Mouse (Mus musculus) kidney, postnatal 0 days (tissue): ENCODE data around the gene Tmem206. TPM values are rescaled to one million over a fixed set of nuclear protein-coding genes. Genes with fewer than 3 reads are reported as not detected.

Experiments
- ATAC-seq: fragments of 200-750 bp; cut with Nextera tagmentation; replicated peaks from 2 replicates; pipeline ENCODE4 v1.8.0; 2017; ENCODE audit warnings: low read depth, moderate number of reproducible peaks, moderate TSS enrichment, moderate library complexity; ENCODE audit not compliant: low FRiP score
- DNase-seq: peaks from one replicate; pipeline ENCODE4 v3.0.0-alpha.2; 2016; ENCODE audit warnings: low spot score
- H3K27ac ChIP-seq: fragments of 300-500 bp; sonication (generic); 2 replicates; pipeline ENCODE4 v1.5.1; 2014; ENCODE audit warnings: mild to moderate bottlenecking
- H3K27me3 ChIP-seq: fragments of 300-500 bp; sonication (generic); 2 replicates; pipeline ENCODE4 v1.6.1; 2014; ENCODE audit warnings: low read length, mixed read lengths; ENCODE audit not compliant: insufficient read depth
- H3K36me3 ChIP-seq: fragments of 300-500 bp; sonication (generic); 2 replicates; pipeline ENCODE4 v1.6.1; 2014; ENCODE audit warnings: low read length, mixed read lengths; ENCODE audit not compliant: insufficient read depth
- H3K4me1 ChIP-seq: fragments of 300-500 bp; sonication (generic); replicated peaks from 2 replicates; pipeline ENCODE4 v1.6.1; 2014; ENCODE audit warnings: antibody characterized with exemption, low read length, mixed read lengths; ENCODE audit not compliant: insufficient read depth
- H3K4me2 ChIP-seq: fragments of 300-500 bp; sonication (generic); 2 replicates; pipeline ENCODE4 v1.6.1; 2014; ENCODE audit warnings: mild to moderate bottlenecking, low read length, moderate library complexity, mixed read lengths
- H3K4me3 ChIP-seq: fragments of 300-500 bp; sonication (generic); replicated peaks from 2 replicates; pipeline ENCODE4 v1.5.1; 2014; ENCODE audit warnings: low read depth, low read length
- H3K9ac ChIP-seq: fragments of 300-500 bp; sonication (generic); 2 replicates; pipeline ENCODE4 v1.6.1; 2014; ENCODE audit warnings: low read depth, low read length
- H3K9me3 ChIP-seq: fragments of 300-500 bp; sonication (generic); replicated peaks from 2 replicates; pipeline ENCODE4 v1.6.1; 2016; ENCODE audit warnings: low read length, inconsistent platforms, mixed read lengths
- CTCF ChIP-seq: IDR thresholded peaks from 2 replicates; pipeline ENCODE4 v1.5.1; 2016; ENCODE audit warnings: antibody characterized with exemption, low read depth, mild to moderate bottlenecking, moderate library complexity
- WGBS: fragments of 180-500 bp; shearing (Covaris S2); extraction: QIAGEN DNeasy Blood & Tissue Kit; methylation state at CpG from one replicate; pipeline ENCODE4 v1.1.7; 2014; 5-methylcytosine and 5-hydroxymethylcytosine counted together
- polyA plus RNA-seq: library from polyadenylated mRNA; unstranded; fragments of >200 nt; fragmentation: Nextera tagmentation; extraction: Ambion mirVana; gene quantifications from 2 replicates; pipeline ENCODE4 v1.2.1, GENCODE M21; 2015

The Tmem206 gene
- polyA plus RNA-seq, 1 experiment from 2014 or later: 19.7 TPM

DNA sequence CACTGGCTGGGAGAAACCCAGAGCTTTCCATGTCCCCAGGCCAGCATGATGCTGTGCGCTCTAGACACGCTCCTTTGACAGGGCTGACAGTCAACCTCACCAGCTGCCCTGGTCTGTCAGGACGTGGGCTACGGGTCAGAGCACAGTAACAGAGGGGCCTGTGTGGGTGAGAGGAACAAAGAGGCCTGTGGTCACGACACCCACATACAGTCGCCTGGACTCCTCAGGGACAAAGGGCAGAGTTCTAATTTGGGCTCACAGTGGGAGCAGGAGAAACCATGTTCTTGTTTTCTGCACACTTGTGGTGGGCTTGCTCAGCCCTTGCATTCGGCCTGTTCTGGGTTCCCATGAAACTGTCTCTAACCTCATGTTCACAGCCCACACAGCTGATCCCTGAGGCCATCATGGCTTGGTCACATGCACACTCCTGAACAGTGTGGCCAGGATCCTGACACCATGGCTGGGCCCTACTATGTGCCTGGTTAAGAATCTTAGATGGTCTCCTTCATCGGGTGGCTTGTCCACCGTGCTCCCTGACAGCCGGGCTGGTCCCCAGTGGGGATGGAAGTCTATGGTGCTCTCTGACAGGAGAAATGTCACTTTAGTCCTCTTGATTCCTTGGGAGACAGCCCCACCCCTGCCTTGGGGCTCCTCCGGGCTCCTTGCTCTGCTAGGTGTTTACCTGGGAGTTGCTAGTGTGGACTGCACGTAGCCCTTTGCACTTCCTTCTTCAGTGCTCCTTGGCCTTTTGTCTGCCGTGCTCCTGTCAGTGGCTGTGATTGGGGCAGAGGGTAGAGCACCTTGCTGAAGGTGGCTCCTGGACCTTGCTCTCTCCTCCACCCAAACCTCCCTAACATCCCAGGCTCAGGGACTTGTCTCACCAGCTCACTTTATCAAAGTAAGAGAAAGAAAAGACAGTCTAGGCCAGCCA lies 42.3 kb upstream of the Tmem206 start:
- Histone ChIP-seq H3K9me3 (no peaks in the 10 kb centered on the region), H3K4me3 (no peak overlapping the region), H3K36me3 (no peaks in the 10 kb centered on the region), H3K4me1 (no peaks in the 10 kb centered on the region), H3K9ac (no peak overlapping the region), H3K27ac (no peak overlapping the region), H3K4me2 (no peak overlapping the region), H3K27me3 (no peaks in the 10 kb centered on the region)
- WGBS: 75% methylated on average over 13 of the region's 13 CpGs
- DNase-seq (no peak), ATAC-seq (peak; percentile 38; the same call in 1 of the 2 replicates)
- no peak for TF ChIP-seq CTCF

- H3K36me3 ChIP-seq: no peaks in the 10 kb centered on the region
- H3K4me2 ChIP-seq: no peak overlapping the region
- no peak overlapping the region for H3K27ac ChIP-seq
- WGBS: 90% methylated on average over 8 of the region's 8 CpGs
- H3K9ac ChIP-seq: no peak overlapping the region
- no peak for DNase-seq
- H3K27me3 ChIP-seq: no peaks in the 10 kb centered on the region
- no peak overlapping the region for H3K4me3 ChIP-seq
- H3K9me3 ChIP-seq: no peaks in the 10 kb centered on the region
- no peak for ATAC-seq
- no peaks in the 10 kb centered on the region for H3K4me1 ChIP-seq
- TF ChIP-seq CTCF: no peak
Observed at GRCm38 (mm10) chr1:191284502-191284901, 41.2 kb upstream of the Tmem206 start.

DNA sequence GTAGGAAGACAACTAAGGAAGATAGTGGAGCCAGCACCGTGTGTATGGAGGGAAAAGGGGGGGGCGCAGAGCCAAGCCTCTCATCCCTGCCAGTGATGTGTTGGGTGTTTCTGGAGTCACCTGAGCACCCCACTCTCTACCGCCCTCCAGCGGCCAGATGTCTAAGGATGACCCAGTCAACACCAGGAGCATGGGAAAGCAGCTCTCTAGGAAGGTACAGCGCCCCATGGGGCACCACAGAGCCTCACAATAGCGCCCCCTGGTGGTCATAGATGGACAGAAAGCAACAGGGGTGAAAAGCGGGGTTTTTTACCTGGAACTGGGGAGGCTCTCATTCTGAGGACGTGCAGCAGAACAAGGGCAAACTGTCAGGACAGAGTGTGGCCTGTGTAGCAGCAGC lies 37.0 kb upstream of the Tmem206 start:
- Histone ChIP-seq H3K36me3 (no peaks in the 10 kb centered on the region), H3K27ac (no peak overlapping the region), H3K9me3 (no peaks in the 10 kb centered on the region), H3K4me1 (peaks cover 1% of the 10 kb centered on the region; the same call in 1 of the 2 replicates), H3K9ac (no peak overlapping the region), H3K4me3 (no peak overlapping the region), H3K27me3 (no peaks in the 10 kb centered on the region), H3K4me2 (no peak overlapping the region)
- 39% methylated on average over 8 of the region's 8 CpGs for whole genome bisulfite sequencing
- peak; percentile 54 for DNase-seq
- ATAC-seq: peak; percentile 26; the same call in 1 of the 2 replicates
- peak; percentile 80 for TF ChIP-seq CTCF

- no peaks in the 10 kb centered on the region for H3K36me3 ChIP-seq
- ATAC-seq (peak; percentile 41), DNase-seq (no peak)
- H3K27ac ChIP-seq: 0 out of 2 replicates have a peak overlapping the region, but pooled peaks have one; percentile 31
- peaks cover 4% of the 10 kb centered on the region; the same call in 1 of the 2 replicates for H3K4me1 ChIP-seq
- H3K9ac ChIP-seq: no peak overlapping the region
- no peaks in the 10 kb centered on the region for H3K27me3 ChIP-seq
- no peak overlapping the region for H3K4me2 ChIP-seq
- no peaks in the 10 kb centered on the region for H3K9me3 ChIP-seq
- TF ChIP-seq CTCF: no peak
- H3K4me3 ChIP-seq: no peak overlapping the region
- 50% methylated on average over 5 of the region's 5 CpGs for WGBS
Observed at GRCm38 (mm10) chr1:191292348-191292747, 33.4 kb upstream of the Tmem206 start.

GRCm38 (mm10) chr1:191293051-191293450 lies 32.7 kb upstream of the Tmem206 start:
- Histone ChIP-seq H3K9ac (no peak overlapping the region), H3K4me2 (no peak overlapping the region), H3K4me1 (peaks cover 4% of the 10 kb centered on the region; the same call in 1 of the 2 replicates), H3K9me3 (no peaks in the 10 kb centered on the region), H3K27me3 (no peaks in the 10 kb centered on the region), H3K36me3 (no peaks in the 10 kb centered on the region), H3K27ac (no peak overlapping the region), H3K4me3 (no peak overlapping the region)
- 82% methylated on average over 2 of the region's 2 CpGs for WGBS
- no peak for DNase-seq
- no peak for ATAC-seq
- TF ChIP-seq CTCF: no peak

DNA sequence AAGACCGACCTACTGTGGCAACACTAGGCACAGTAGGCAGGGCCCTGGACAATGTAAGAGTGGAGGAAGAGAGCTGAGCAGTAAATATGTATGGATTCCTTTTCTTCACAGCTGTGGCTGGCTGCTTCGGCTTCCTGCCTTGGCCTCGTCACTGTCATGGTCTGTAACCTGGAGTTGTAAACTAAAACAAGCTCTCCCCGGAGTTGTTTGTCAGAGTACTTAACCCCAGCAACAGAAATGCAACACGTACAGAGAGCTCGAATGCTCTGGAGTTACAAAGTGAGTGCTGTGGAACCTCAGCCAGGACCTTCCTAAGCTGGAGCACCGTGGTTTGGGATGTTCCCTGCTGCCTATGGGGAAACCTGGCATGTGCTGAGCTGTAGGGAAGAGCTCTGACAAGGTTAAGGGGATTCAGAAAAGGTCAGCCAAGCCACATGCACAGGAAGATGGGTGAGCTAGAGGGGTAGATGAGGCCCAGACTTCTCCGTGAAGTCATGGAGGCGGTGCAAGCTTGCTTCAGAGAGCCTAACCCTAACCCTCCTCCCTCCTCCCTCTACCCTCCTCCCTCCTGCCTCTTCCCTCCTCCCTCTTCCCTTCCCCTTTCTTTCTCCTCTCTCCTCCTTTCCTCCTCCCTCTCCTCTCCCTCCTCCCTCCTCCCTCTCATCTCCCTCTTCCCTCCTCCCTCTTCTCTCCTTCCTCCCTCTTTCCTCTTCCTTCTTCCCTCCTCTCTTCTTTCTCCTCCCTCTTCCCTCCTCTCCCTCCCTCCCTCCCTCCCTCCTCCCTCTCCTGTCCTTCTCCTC lies 31.5 kb upstream of the Tmem206 start:
- Histone ChIP-seq H3K4me1 (peaks cover 4% of the 10 kb centered on the region; the same call in 1 of the 2 replicates), H3K4me3 (no peak overlapping the region), H3K9ac (no peak overlapping the region), H3K4me2 (no peak overlapping the region), H3K27me3 (no peaks in the 10 kb centered on the region), H3K9me3 (no peaks in the 10 kb centered on the region), H3K36me3 (no peaks in the 10 kb centered on the region), H3K27ac (no peak overlapping the region)
- TF ChIP-seq CTCF: no peak
- ATAC-seq (no peak), DNase-seq (no peak)
- 32% methylated on average over 9 of the region's 9 CpGs for WGBS
